Mouse (Mus musculus) megakaryocyte progenitor cell, adult 5-6 weeks (primary cell): Measurements from ENCODE around the gene Bcl2l2. TPM values are rescaled to one million over a fixed set of nuclear protein-coding genes. Genes with fewer than 3 reads are reported as not detected.

Experiments used
- ATAC-seq: replicated peaks from 2 replicates; pipeline ENCODE4 v1.8.0; 2016; ENCODE audit warnings: mild to moderate bottlenecking, moderate TSS enrichment, inconsistent platforms; ENCODE audit not compliant: poor library complexity
- total RNA-seq, 2 experiments: library from RNA; stranded (forward) in 1 of 2; stranded (reverse) in 1 of 2; fragments of 157-497, 149-512 nt in 1 of 2; fragments of 200-1000 nt in 1 of 2; gene quantifications; 2 replicates each; pipeline versions ENCODE4 v1.2.3 to v1.2.4; 2015 to 2017

Gene Bcl2l2
- total RNA-seq, 2 experiments from 2014 or later, result 4.0 to 9.5 TPM

DNA sequence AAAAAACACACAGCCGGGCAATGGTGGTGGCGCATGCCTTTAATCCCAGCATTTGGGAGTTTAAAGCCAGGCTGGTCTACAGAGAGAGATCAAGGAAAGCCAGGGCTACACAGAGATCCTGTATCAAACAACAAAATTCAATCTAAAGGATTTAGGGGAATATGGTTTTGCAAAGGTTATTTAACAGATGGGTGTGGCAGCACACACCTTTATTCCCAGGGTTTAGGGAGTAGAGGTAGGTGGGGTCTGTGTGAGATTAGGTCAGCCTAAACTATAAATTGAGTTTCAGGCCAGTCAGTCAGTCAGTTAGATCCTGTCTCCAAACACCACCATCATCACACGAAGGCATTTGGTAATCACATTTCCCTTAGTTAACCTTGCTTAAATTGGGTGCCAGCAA, 9.0 kb downstream of the Bcl2l2 start, which contains the start of gene Pabpn1:
Gene Pabpn1 (plus strand): TSS at position 301 of the 400 bp plus-strand sequence.
- ATAC-seq, result no peak

DNA sequence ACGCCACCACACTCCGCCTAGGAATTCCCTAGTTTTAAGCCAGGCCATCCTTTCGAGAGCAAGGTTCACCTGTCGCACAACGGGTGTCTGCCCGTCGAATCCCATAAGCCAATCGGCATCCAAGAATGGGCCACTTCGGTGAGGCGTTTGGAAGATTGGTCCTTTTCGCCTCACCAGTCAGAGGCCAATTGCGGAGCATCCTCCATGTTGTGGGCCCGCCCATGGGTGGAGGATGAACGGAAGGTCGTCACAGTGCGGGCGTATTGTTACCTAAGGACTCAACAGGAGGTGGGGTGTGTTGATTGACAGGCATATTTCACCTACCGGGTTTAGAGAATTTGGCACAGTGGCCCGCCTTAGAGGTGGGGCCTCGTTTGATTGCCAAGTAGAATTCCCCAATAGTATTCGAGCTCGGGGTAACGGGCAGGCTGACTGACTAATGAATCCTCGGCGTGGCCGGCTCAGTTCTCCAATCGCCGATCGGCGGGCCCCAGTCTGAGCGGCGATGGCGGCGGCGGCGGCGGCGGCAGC, 10.5 kb downstream of the Bcl2l2 start:
- peak; percentile 97 for ATAC-seq

DNA sequence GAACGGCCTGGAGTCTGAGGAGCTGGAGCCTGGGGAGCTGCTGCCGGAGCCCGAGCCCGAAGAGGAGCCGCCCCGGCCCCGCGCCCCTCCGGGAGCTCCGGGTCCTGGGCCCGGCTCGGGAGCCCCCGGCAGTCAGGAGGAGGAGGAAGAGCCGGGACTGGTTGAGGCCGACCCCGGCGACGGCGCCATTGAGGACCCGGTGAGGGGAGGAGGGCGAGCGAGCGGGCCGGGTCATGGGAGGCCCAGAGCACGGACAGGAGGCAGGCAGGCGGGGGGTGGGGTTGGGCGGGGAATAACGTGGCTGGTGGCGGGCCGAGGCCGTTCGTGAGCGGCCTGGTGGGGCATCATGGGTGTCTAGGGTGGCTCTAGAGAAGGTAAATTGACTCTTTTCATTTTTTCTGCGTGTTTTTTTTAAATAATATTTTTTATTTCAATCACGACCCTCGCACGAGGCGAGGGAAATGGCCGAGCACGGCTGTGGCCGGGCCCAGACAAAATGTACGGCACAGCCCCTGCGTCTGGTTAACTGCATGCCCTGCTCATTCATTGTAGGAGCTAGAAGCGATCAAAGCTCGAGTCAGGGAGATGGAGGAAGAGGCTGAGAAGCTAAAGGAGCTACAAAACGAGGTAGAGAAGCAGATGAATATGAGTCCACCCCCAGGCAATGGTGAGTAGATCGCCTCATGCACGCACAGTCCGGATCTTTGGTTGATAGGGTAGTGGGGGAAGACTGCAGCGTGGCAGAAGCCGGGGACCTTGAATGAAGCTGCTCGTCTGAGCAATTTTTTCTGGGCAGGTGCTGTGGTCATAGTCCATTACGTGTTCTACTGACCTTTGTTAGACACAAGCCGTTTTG, 11.3 kb downstream of the Bcl2l2 start:
- peak; percentile 20 for ATAC-seq

DNA sequence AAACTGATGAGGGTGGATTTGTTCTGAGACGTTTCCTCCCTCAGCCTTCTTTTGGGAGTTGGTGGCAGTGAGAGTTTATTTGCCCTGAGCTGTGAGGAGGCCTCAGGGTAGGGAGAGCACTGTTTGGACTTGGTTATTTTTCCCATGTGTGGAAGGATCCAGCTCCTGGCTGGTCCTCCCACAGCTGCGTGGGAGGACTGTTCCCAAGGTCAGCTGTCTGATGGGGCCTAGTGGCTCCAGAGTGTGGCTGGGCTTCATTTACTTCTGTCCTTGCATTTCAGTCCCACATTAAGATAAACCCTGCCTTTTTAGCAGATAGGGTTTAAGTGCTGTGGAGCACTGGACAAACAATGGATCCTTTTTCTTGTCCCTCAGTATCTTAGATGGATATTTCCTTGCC, 14.3 kb downstream of the Bcl2l2 start:
- no peak for ATAC-seq

DNA sequence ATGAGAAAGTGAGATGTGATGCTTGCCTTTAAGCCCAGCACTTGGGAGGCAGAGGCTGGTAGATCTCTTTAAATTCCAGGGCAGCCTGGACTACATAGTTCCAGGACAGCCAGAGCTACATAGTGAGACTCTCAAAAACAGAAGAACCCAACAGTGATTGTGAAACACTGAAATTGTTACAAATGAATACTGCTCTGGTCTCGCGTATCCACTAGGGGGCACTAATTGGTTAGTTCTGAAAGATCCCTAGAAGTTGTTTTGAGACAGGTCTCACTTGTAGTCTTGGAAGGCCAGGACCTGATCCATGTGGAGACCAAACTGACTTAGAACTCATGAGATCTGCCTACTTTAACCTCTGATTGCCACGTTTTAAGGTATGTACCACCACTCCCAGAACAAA, 17.2 kb downstream of the Bcl2l2 start:
- peak; percentile 88 for ATAC-seq

DNA sequence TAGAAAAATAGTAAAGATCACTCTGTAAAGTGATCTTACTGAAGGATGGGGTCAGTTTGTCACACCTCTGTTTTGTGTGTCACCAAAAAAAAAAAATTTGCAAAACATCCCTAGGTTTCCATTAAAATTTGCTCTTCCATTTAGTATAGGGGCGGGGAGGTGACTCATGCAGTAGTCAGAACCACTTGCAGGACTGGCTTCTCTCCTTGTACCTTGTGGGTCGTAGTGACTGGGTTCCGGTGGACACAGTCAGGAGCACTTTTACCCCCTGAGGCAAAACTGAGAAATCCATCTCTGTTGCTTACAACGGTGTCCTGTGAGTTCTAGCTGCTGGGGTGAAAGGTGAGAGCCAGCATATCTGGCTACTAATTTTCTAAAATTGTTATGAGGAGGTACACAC, 20.5 kb downstream of the Bcl2l2 start:
- ATAC-seq, result no peak

DNA sequence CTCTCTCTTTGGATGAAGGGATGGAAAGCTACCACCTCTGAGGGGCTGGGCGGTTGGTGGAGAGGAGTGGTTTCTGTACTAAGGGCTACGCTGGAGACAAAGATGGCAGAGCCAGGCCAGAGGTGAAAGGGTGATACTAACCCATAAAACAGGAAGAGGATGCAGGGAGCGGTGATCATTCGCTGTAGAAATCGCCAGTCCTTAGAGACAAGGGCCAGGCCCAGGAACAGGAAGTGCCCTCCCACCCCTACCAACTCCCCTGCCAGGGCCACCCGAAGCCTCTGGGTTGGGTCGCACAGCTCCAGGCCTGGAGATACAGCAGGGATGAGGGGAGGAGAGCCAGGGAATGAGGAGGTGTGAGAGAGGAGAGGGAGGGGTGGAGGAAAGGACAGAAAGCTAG, 25.5 kb downstream of the Bcl2l2 start:
- peak; percentile 42; the same call in 1 of the 2 replicates for ATAC-seq

DNA sequence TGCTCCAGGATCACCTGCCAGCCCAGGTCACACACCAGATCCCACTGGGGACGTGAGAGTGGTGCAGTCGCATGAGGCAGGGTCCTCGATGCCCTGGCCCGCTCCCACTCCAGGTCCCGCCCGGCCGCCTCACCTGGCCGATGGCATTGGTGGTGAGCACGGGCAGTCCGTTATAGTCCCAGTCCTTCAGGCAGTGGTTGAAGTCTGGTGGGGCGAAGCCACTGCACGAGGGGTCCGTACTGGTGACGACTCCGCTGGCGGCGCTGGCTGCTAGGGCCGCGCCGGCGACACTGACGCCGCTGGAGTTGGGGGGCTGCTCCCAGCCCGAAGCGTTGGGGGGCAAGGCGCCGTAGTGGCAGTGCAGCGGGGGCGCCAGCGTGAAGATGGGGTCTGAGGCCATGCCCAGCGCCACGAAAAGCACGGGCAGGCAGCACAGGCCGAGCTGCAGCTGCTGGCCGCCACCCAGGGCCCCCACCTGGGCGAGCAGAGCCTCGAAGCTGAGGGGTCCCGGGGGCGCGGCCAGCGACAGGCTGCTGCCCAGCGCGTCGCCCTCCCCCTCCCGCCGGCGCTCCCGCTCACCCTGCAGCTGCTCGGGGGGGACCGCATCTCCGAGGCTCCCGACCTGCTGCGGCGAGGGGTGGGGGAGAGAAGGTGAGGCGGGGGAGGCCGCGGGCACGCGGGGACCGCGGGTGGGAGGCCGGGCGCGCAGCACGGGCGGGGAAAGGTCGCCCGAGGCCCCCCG, 29.1 kb downstream of the Bcl2l2 start:
- no peak for ATAC-seq

DNA sequence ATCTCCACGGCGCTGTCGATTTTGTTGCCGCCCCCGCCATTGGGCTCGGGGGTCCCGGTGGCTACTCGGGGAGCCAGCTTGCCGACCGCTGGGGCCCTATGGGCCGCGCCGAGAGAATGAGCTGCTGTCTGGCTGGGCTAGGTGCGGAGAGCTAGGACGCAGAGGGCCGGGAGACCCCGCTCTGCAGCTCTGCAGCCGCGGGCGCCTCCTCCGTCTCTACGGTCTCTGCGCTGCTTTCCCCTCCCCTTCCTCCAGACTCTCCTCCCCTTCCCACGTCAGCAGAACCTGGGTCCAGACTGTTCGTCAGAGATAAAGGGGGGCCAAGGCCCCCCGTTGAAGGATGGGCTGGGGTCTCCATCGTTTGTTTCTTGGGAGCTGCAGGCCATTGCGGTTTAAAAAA, 29.7 kb downstream of the Bcl2l2 start, which contains the start of gene Slc22a17:
Gene Slc22a17 (minus strand): TSS at position 247 of the 400 bp plus-strand sequence.
- peak; percentile 70 for ATAC-seq

DNA sequence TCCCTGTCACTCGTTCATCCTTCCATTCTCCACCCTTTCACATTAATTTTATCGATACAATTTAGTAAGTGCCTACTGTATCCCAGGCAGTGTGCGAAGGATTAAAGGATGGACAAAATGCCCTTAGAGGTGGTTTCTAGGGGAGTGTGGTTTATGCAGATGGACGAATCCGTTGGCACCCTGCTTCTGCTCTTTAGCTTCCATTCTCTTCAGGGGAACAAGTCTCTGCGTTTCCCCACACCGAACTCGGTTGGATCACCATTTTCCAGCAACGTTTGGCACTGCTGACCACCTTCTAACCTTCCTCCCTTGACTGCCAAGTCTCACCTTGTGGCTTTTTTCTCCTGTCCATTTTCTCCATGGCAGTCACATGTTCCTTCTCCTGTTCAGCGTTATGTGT, 30.2 kb downstream of the Bcl2l2 start:
- no peak for ATAC-seq

DNA sequence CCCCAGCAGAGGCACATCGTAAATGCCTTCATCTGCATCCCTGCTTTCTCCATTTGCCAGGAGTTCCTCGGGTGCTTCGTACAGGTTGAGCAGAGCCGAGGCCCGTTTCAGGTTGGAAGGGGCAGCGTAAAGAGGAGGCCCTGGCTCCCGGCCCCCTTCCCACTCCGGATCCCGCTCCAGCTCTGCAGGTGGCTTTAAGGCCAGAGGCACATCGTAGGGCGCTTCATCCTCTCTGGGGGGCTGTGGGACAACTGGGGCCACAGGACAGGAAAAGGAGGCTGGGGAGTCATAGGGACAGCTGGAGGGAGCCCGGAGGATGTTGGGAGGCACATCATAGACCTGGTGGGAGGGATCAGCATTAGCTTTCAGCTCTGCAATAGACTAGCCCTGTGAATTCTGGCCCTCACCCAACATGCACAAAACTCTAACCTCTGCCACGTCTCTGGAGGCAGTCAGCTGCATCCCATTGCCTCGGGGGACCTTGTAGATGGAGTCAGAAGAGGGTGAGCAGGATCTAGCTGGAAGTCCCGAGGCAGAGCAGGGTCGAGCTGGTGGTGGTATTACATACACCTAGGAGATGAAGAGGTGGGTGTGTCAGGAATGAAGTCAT, 37.0 kb downstream of the Bcl2l2 start:
- no peak for ATAC-seq

DNA sequence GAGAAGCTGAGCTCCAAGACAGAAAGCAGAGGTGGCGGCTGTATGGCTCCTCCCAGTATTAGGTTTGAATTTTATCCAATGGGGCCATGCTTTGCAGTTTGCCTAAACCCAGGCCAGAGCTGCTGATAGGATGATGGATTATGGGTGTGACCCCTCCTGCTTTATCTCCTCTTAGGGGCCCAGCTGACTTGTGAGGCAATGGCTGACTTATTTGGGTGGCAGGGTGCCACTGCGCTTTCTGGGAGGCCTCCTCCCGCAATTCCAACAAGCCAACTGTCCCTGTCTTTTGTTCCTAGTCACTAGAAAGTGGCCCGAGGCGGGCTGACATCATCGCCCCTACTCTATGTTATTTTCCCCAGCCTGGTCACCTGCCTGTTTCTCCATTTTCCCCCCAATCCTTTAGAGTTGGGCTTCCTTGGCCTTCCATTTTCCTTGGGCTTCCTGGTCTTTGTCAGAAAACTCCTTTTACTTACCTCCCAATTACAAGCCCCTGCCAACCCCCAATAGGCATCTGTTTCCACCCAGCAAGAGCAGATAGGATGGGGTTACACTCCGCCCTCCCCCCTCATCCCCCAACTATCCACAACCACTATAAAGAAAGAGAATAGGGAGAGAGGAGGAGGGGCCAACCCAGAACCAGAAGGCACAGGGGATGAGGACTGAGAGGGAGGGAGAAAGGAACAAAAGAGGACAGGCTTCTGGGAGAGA, 41.6 kb downstream of the Bcl2l2 start:
- ATAC-seq, result peak; percentile 67

DNA sequence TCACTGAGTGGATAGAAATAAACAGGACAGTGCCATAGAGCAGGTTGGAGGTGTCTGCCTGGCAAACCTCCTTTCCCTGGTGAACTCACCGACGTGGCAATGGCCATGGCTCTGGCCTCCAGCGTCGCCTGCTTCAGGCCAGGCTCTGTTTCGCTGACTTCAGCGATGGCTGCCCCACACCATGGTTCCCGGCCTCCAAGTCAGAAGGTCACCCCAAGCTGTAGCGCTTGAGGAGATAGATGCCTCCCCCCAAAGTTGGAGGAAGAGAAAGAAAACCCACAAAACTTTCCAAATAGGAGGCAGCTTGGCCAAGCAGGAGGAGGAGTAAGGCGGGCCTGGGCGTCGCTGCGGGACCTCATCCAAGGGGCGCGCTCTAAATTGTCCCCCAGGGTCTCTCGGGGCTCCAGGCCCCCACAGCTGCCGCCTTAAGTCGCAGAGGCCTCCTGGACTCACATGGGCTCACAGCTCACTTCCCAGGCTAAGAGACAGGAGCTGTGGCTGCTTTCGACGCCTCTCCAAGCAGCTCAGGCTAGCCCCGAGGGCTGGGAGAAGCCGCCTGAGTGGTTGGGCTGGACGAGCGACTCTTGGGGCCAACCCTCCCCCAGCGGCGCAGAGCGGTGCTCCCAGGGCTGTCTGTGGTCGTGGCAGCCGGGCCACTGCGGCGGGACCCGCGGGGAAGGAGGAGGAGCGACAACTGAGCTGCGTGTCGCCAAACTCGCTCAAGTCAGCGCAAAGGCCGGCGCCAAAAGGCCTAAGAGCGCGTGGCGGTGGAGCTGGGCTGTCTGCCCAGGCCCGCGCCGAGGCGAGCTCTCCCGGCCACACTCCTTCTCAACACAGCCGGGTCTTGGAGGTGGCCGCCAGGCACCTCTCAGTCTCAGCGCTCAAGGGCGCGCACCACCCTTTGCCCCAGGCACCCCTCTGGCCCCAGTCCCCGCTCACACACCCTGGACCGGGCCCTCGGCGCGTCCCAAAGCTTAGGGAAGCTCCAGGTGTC, 42.5 kb downstream of the Bcl2l2 start, which contains the start of gene Efs:
Gene Efs (minus strand): TSS at position 778 of the 994 bp plus-strand sequence.
- peak; percentile 35 for ATAC-seq

DNA sequence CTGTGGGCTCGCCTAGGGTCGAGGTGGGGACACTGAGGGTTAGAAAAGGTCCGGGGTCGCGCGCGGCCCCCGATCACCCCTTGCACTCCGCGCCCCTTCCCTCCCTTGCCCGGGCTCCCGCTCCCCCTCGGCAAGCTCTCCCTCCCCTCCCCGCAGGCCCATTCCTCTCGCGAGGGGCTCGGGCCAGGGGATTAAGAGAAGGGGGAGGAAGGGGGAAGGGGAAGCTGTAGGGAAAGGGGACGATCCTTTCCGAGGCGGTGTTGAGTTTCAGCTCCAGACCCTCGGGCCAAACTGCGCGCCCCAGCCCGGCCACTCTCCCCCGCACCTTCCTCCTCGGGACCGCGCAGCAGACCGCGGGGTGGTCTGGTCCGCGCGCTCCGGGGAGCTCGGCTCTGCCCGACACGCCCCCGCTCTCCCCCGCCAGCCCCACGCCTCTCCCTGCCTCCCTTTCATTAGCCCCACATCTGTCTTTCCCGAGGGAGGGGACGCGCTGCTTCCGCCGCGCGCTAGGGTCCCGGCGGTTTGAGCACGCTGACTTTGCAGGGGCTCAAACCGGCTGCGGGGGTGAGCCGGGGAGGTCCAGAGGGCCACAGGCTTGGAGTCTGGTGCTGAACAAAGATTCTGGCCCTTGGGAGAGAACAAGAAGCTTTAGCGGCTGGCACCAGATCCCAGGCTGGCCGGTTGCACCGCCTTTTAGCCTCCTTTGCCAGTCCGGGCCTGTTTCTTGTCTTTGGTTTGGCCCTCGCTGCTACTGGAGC, 43.4 kb downstream of the Bcl2l2 start:
- ATAC-seq, result no peak

DNA sequence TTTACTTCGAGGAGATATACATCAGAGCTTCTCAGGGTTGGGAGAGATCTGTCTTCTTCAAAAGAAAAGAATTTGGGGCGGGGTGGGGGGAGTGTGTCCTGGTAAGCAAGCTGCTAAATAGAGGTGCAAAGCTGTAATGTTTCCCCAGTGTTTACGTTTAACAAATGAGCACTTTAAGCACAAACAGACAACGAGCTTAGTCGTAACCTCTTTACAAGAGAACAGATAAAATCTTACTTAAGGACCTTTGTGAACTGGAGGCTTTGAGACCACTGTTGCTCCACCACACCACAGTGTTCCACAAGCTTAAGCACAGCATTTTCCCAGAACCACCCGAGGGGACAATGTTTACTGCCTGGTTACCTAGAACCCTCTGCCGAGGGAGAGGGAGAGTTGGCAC, 44.1 kb downstream of the Bcl2l2 start:
- ATAC-seq, result no peak

DNA sequence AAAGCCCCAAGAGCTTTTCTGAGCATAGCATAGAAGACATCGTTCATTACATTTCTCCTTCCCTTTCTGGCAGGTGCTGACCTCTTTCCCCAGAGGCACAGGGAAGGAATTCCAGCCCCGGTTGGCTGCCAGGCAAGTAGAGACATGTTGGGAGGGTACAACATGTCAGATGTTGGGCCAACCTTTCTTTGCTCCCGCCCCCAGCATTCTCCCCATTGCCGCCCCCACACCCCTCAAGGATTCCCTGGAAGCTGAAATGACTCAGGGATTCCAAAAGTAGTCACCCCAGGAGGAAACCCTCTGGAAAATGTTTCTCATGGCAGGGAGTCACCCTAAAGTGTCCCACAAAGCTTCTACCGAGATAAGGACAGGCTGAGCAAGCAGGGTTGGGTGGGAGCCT, 46.6 kb downstream of the Bcl2l2 start:
- ATAC-seq, result no peak

DNA sequence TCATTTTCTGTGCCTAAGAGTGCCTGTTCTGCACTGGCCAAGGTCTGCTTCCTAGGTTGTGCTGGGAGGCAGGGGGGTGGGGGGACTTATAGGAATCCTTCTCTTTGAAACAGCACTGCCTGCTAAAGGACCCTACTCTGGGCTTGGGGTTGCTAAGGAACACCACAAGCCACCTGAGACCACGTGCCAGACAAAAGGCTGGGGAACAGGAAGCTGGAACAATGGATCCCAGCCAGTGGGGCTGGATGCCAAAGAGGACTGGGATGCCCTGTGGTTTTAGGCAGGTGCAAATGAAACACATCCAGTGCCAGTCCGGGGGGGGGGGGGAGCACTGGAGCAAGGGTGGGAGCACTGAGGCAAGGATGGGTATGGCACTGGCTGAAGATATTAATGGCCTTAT, 47.3 kb downstream of the Bcl2l2 start:
- no peak for ATAC-seq

DNA sequence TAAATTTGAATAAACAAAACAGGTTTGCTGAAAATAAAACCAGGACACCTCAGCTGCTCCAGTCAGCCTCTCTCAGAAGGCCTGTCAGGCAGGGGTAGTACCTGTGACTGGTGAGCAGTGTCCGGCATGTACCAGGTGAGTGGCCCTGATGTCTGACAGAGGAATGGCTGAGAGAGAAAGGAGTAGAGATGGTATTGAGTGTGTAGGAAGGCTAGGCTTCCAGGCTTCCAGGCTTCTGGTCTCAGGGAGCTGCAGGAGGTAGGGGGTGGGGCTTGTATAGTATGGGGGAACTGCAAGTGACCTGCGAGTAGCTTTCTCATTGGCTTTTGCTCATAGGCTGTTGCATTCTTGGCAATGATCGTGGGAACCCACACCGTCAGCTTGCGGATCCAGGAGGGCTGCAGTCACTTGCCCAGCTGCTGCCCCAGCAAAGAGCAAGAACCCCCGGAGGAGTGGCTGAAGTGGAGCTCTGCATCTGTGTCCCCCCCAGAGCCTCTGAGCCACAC, 49.5 kb downstream of the Bcl2l2 start, which contains the start of gene Il25:
Gene Il25 (plus strand): TSS at position 51 of the 506 bp plus-strand sequence.
- no peak for ATAC-seq
